Mouse (Mus musculus) spleen, adult 10 weeks (tissue): Measurements from ENCODE around the gene H1f0. TPM values are rescaled to one million over a fixed set of nuclear protein-coding genes. Genes with fewer than 3 reads are reported as not detected.

Experiments
- polyA plus RNA-seq: library from polyadenylated mRNA; stranded (reverse); fragments of 350-450 nt; fragmentation: Illumina TruSeq; extraction: RNeasy Lipid Tissue Mini Kit (QIAGEN cat#74804); gene quantifications from one replicate; pipeline ENCODE4 v1.2.3, GENCODE M21; 2015; ENCODE audit warnings: low replicate concordance; ENCODE audit not compliant: insufficient read depth

H1f0 gene
- 27.7 TPM for polyA plus RNA-seq

GRCm38 (mm10) chr15:79028237-79028738, at the start of gene H1f0:
Gene H1f0, plus strand, starts transcription at chr15:79028450.

GRCm38 (mm10) chr15:79041585-79041984, 13.3 kb downstream of the H1f0 start, which contains the start of gene Galr3:
Gene Galr3, plus strand, starts transcription at chr15:79041885.

GRCm38 (mm10) chr15:79062376-79063159, 34.3 kb downstream of the H1f0 start, which contains the start of gene Ankrd54:
Gene Ankrd54, minus strand, starts transcription at chr15:79062893.

GRCm38 (mm10) chr15:79074913-79075532, 46.8 kb downstream of the H1f0 start, which contains the start of gene Eif3l:
Gene Eif3l, plus strand, starts transcription at chr15:79075179.

Other genes with a start within 250 kb of the H1f0 start
- 0.91 TPM for gene Card10, start 225.4 kb upstream of the H1f0 start, polyA plus RNA-seq
- 3.2 TPM for gene Cdc42ep1, start 185.8 kb upstream of the H1f0 start, polyA plus RNA-seq
- 0.51 TPM for gene Lgals2, start 172.9 kb upstream of the H1f0 start, polyA plus RNA-seq
- 20.3 TPM for gene Gga1, start 151.3 kb upstream of the H1f0 start, polyA plus RNA-seq
- gene Gm49510, start 128.8 kb upstream of the H1f0 start, polyA plus RNA-seq = not detected
- gene Sh3bp1, start 128.7 kb upstream of the H1f0 start, polyA plus RNA-seq = 39.0 TPM
- 6.3 TPM for gene Pdxp, start 114.5 kb upstream of the H1f0 start, polyA plus RNA-seq
- 71.2 TPM for gene Lgals1, start 101.7 kb upstream of the H1f0 start, polyA plus RNA-seq
- gene Nol12, start 93.5 kb upstream of the H1f0 start, polyA plus RNA-seq = 16.0 TPM
- gene Triobp, start 80.7 kb upstream of the H1f0 start, polyA plus RNA-seq = 7.8 TPM
- not detected for gene Galr3, start 13.4 kb downstream of the H1f0 start, polyA plus RNA-seq
- gene Ankrd54, start 34.4 kb downstream of the H1f0 start, polyA plus RNA-seq = 12.7 TPM
- gene Eif3l, start 46.7 kb downstream of the H1f0 start, polyA plus RNA-seq = 131 TPM
- 15.0 TPM for gene Micall1, start 80.4 kb downstream of the H1f0 start, polyA plus RNA-seq
- 23.0 TPM for gene Polr2f, start 112.6 kb downstream of the H1f0 start, polyA plus RNA-seq
- gene 1700088E04Rik, start 112.8 kb downstream of the H1f0 start, polyA plus RNA-seq = 0.72 TPM
- gene Sox10, start 136.8 kb downstream of the H1f0 start, polyA plus RNA-seq = 0.08 TPM
- gene Pick1, start 200.7 kb downstream of the H1f0 start, polyA plus RNA-seq = 26.3 TPM
- gene Gm49486, start 200.9 kb downstream of the H1f0 start, polyA plus RNA-seq = 0.22 TPM
- not detected for gene Slc16a8, start 226.3 kb downstream of the H1f0 start, polyA plus RNA-seq